22 mouse cellular contexts compared by ENCODE assay signal in the genomic region with DNA sequence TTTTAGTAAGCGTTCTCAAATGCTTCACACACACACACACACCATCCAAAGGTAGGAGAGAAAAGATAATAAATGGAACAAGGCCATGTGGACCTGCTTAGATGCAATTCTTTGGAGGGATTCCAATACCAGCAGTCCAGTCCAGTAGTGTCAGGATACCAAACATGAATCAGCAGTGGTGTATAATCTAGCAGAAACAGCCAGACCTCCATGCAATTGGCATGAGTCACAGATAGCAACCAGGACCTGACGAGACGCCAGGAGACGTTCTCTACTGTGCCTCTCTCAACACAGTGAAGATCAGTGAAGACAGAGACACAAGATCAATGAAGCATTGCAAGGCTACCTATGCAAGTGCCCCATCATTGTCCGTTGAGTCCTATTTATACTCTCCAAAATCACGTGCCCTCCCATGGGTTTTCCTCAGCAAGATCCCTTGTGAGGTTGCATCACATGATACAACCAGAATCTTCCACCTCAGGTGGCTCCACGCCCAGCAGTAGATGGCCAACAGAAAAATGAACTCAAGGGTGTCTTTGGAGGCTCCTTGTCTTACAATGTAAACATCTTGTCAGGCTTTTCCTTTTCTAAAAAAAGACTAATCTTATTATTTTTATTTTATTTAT. TPM values are rescaled to one million over a fixed set of nuclear protein-coding genes. Genes with fewer than 3 reads are reported as not detected.
DNase-seq lines count a peak whose midpoint lies in the region; ATAC-seq and TF ChIP-seq lines count a peak whose summit lies in the region.
"Had no signal": no experiment of that assay in that cellular context is flagged by ENCODE, and none has a peak within 500 bp of the region (broad histone marks: within the 10 kb centered on the region; RNA-seq: fewer than 3 reads in every experiment).

No protein-coding gene starts in this region.

- no peaks in the 10 kb centered on the region for H3K4me1 ChIP-seq in heart, adult 2 months (ENCODE audit: control insufficient read depth, insufficient read depth, low read length)
- no peaks in the 10 kb centered on the region for H3K4me1 ChIP-seq in midbrain, embryonic 10.5 days
- no peaks in the 10 kb centered on the region for H3K4me1 ChIP-seq in kidney, embryonic 14.5 days (ENCODE audit: control insufficient read depth, insufficient read depth, low read length)
- H3K4me1 ChIP-seq in forebrain, postnatal 0 days (ENCODE audit: insufficient read depth) = no peaks in the 10 kb centered on the region
- H3K4me1 ChIP-seq: embryonic facial prominence, embryonic 12.5 days; forebrain, embryonic 15.5 days; liver, embryonic 15.5 days; midbrain, embryonic 15.5 days had no signal

- no peak overlapping the region for H3K4me3 ChIP-seq in heart, adult 2 months
- H3K4me3 ChIP-seq in C2C12 (ENCODE audit: insufficient read depth, poor library complexity, severe bottlenecking) = no peak overlapping the region
- H3K4me3 ChIP-seq in midbrain, embryonic 10.5 days = no peak overlapping the region
- no peak overlapping the region for H3K4me3 ChIP-seq in kidney, embryonic 14.5 days (ENCODE audit: low read length)
- H3K4me3 ChIP-seq in forebrain, postnatal 0 days (ENCODE audit: low read depth, low read length) = no peak overlapping the region
- H3K4me3 ChIP-seq: embryonic facial prominence, embryonic 12.5 days; erythroblast, embryonic 14.5 days; forebrain, embryonic 15.5 days; liver, embryonic 15.5 days; midbrain, embryonic 15.5 days had no signal

- H3K9ac ChIP-seq in heart, adult 2 months (ENCODE audit: low read depth, low read length) = no peak overlapping the region
- no peak overlapping the region for H3K9ac ChIP-seq in kidney, embryonic 14.5 days (ENCODE audit: low read depth, low read length)
- no peak overlapping the region for H3K9ac ChIP-seq in forebrain, postnatal 0 days
- H3K9ac ChIP-seq: embryonic facial prominence, embryonic 12.5 days; forebrain, embryonic 15.5 days; liver, embryonic 15.5 days; midbrain, embryonic 15.5 days had no signal

- DNase-seq in heart, adult 11 months = peak; percentile 81
- no peak for DNase-seq in heart, adult 2 months
- peak; percentile 30 for DNase-seq in adrenal gland, adult 8-10 months
- DNase-seq in midbrain, embryonic 10.5 days (ENCODE audit: low spot score) = no peak
- DNase-seq in forebrain, postnatal 0 days = no peak
- DNase-seq: cerebellum, adult 8-10 months; gastrocnemius, postnatal 36 days; kidney, adult 18-20 months; kidney, postnatal 10 days; layer of hippocampus, postnatal 36 days; right cerebral cortex, adult 18-20 months; thymus, adult 2 months had no signal

- no peak for TF ChIP-seq POLR2A in heart, adult 2 months (IDR thresholded peaks at IDR 0.05; ENCODE audit: insufficient read depth, low read depth, low read length)

- peak; percentile 88 for ATAC-seq in megakaryocyte progenitor cell, adult 5-6 weeks (replicated peaks; ENCODE audit: poor library complexity)
- no peak for ATAC-seq in kidney, embryonic 14.5 days (ENCODE audit: low FRiP score, low TSS enrichment)
- no peak for ATAC-seq in forebrain, postnatal 0 days
- ATAC-seq: forebrain, embryonic 15.5 days; lung, postnatal 0 days; midbrain, embryonic 15.5 days had no signal

- 64% methylated on average over 7 of the region's 7 CpGs for WGBS in heart, adult 2 months
- 89% methylated on average over 7 of the region's 7 CpGs for whole genome bisulfite sequencing in midbrain, embryonic 10.5 days
- WGBS in kidney, embryonic 14.5 days = 93% methylated on average over 7 of the region's 7 CpGs
- WGBS in forebrain, postnatal 0 days = 86% methylated on average over 7 of the region's 7 CpGs

- no peak for TF ChIP-seq CTCF in heart, adult 2 months (IDR thresholded peaks at IDR 0.05)
- TF ChIP-seq CTCF in C2C12 (IDR thresholded peaks at IDR 0.05; ENCODE audit: control insufficient read depth, insufficient read depth, insufficient read length) = no peak
- no peak for TF ChIP-seq CTCF in forebrain, postnatal 0 days (IDR thresholded peaks at IDR 0.05; ENCODE audit: low read depth)

- H3K79me3 ChIP-seq in C2C12 (ENCODE audit: low read depth) = no peaks in the 10 kb centered on the region

- TF ChIP-seq EP300 in heart, adult 2 months (IDR thresholded peaks at IDR 0.05; ENCODE audit: insufficient read depth, low read depth, low read length) = no peak

- intact Hi-C loops in heart, adult 2 months (cut with DNase I) = no loop called here

- no peaks in the 10 kb centered on the region for H3K79me2 ChIP-seq in heart, adult 2 months (replicated peaks; ENCODE audit: control insufficient read depth, insufficient read depth, low read length)
- no peaks in the 10 kb centered on the region for H3K79me2 ChIP-seq in C2C12 (ENCODE audit: control insufficient read depth, insufficient read depth)

- H3K27ac ChIP-seq in heart, adult 2 months = no peak overlapping the region
- H3K27ac ChIP-seq in midbrain, embryonic 10.5 days (replicated peaks) = no peak overlapping the region
- H3K27ac ChIP-seq in kidney, embryonic 14.5 days (ENCODE audit: low read depth, low read length) = no peak overlapping the region
- no peak overlapping the region for H3K27ac ChIP-seq in forebrain, postnatal 0 days (ENCODE audit: low read depth, low read length)
- H3K27ac ChIP-seq: embryonic facial prominence, embryonic 12.5 days; forebrain, embryonic 15.5 days; liver, embryonic 15.5 days; midbrain, embryonic 15.5 days had no signal

- no peaks in the 10 kb centered on the region for H3K27me3 ChIP-seq in heart, adult 2 months (ENCODE audit: control insufficient read depth, insufficient read depth, low read length)
- no peaks in the 10 kb centered on the region for H3K27me3 ChIP-seq in C2C12 (ENCODE audit: control insufficient read depth, insufficient read depth, insufficient read length)
- no peaks in the 10 kb centered on the region for H3K27me3 ChIP-seq in midbrain, embryonic 10.5 days (ENCODE audit: low read depth, poor library complexity, severe bottlenecking)
- H3K27me3 ChIP-seq in kidney, embryonic 14.5 days (ENCODE audit: control insufficient read depth, insufficient read depth, low read length) = no peaks in the 10 kb centered on the region
- no peaks in the 10 kb centered on the region for H3K27me3 ChIP-seq in forebrain, postnatal 0 days (ENCODE audit: insufficient read depth, low read length)
- H3K27me3 ChIP-seq: embryonic facial prominence, embryonic 12.5 days; forebrain, embryonic 15.5 days; liver, embryonic 15.5 days; midbrain, embryonic 15.5 days had no signal

- H3K9me3 ChIP-seq in midbrain, embryonic 10.5 days (replicated peaks) = no peaks in the 10 kb centered on the region
- no peaks in the 10 kb centered on the region for H3K9me3 ChIP-seq in kidney, embryonic 14.5 days (ENCODE audit: control insufficient read depth, low read length)
- no peaks in the 10 kb centered on the region for H3K9me3 ChIP-seq in forebrain, postnatal 0 days (ENCODE audit: low read length)
- H3K9me3 ChIP-seq: embryonic facial prominence, embryonic 12.5 days; forebrain, embryonic 15.5 days; liver, embryonic 15.5 days; midbrain, embryonic 15.5 days had no signal

- no peak overlapping the region for H3ac ChIP-seq in C2C12 (ENCODE audit: control insufficient read depth, insufficient read length, low read depth)

- H3K36me3 ChIP-seq in heart, adult 2 months (ENCODE audit: control insufficient read depth, insufficient read depth, low read length) = no peaks in the 10 kb centered on the region
- no peaks in the 10 kb centered on the region for H3K36me3 ChIP-seq in C2C12 (ENCODE audit: control insufficient read depth, insufficient read depth)
- H3K36me3 ChIP-seq in midbrain, embryonic 10.5 days = no peaks in the 10 kb centered on the region
- H3K36me3 ChIP-seq in kidney, embryonic 14.5 days (ENCODE audit: control insufficient read depth, insufficient read depth, low read length) = no peaks in the 10 kb centered on the region
- H3K36me3 ChIP-seq in forebrain, postnatal 0 days (ENCODE audit: insufficient read depth) = no peaks in the 10 kb centered on the region
- H3K36me3 ChIP-seq: embryonic facial prominence, embryonic 12.5 days; forebrain, embryonic 15.5 days; liver, embryonic 15.5 days; midbrain, embryonic 15.5 days had no signal

- H3K4me2 ChIP-seq in kidney, embryonic 14.5 days (replicated peaks; ENCODE audit: low read depth, low read length) = no peak overlapping the region
- no peak overlapping the region for H3K4me2 ChIP-seq in forebrain, postnatal 0 days (ENCODE audit: low read depth)
- H3K4me2 ChIP-seq: embryonic facial prominence, embryonic 12.5 days; forebrain, embryonic 15.5 days; heart, embryonic 11.5 days; liver, embryonic 15.5 days; midbrain, embryonic 15.5 days had no signal

TF ChIP-seq in C2C12, 6 proteins besides CTCF, POLR2A, EP300 and RAD21:
- peak; percentile 33 for TF ChIP-seq USF1 (IDR thresholded peaks at IDR 0.05; ENCODE audit: low read depth)
- TF ChIP-seq MYOD1 (IDR thresholded peaks at IDR 0.05; ENCODE audit: control insufficient read depth, insufficient read length, low read depth) = no peak

RNA-seq across cellular contexts. Expression of a gene that starts 27.3 kb away (rescaled TPM):
- 10 to 100 TPM; 60.5 to 62.1 TPM for total RNA-seq in heart, adult 2 months (2021)
- polyA plus RNA-seq in heart, adult 2 months (2012; rRNA removed) = 27.0 and 42.5 TPM in 2 replicates
- 5.3 TPM for polyA plus RNA-seq in C2C12 (2012; fragmentation: generic; extraction: Trizol)
- 100 to 1,000 TPM in 2 of 4 experiments, 10 to 100 TPM in 2; 96.1 to 103 (median 101) TPM for total RNA-seq in adrenal gland, adult 8-10 months (2022)
- 15.9 and 24.8 TPM in 2 replicates for total RNA-seq in megakaryocyte progenitor cell, adult 5-6 weeks (2015)
- 16.4 and 21.5 TPM in 2 replicates for total RNA-seq in megakaryocyte progenitor cell, adult 5-6 weeks (2017)
- polyA plus RNA-seq in midbrain, embryonic 10.5 days (2016; fragmentation: Nextera tagmentation; extraction: Ambion mirVana) = 13.1 and 14.6 TPM in 2 replicates
- 32.1 and 50.8 TPM in 2 replicates for polyA plus RNA-seq in kidney, embryonic 14.5 days (2014; fragmentation: Nextera tagmentation; extraction: Ambion mirVana)
- 24.3 and 27.2 TPM in 2 replicates for total RNA-seq in forebrain, postnatal 0 days (2014; rRNA removed)
- polyA plus RNA-seq in forebrain, postnatal 0 days (2015; fragmentation: Nextera tagmentation; extraction: Ambion mirVana) = 8.2 and 17.0 TPM in 2 replicates

RNA-seq across cellular contexts. Expression of a gene that starts 49.6 kb away (rescaled TPM):
- total RNA-seq in heart, adult 2 months (2021) = 10 to 100 TPM; 27.8 to 28.9 TPM
- 7.4 and 18.5 TPM in 2 replicates for polyA plus RNA-seq in heart, adult 2 months (2012; rRNA removed)
- polyA plus RNA-seq in C2C12 (2012; fragmentation: generic; extraction: Trizol) = 53.1 TPM
- 10 to 100 TPM; 44.4 to 58.7 (median 53.0) TPM for total RNA-seq in adrenal gland, adult 8-10 months (2022)
- 253 and 285 TPM in 2 replicates for total RNA-seq in megakaryocyte progenitor cell, adult 5-6 weeks (2015)
- total RNA-seq in megakaryocyte progenitor cell, adult 5-6 weeks (2017) = 104 and 124 TPM in 2 replicates
- polyA plus RNA-seq in midbrain, embryonic 10.5 days (2016; fragmentation: Nextera tagmentation; extraction: Ambion mirVana) = 61.1 and 64.9 TPM in 2 replicates
- polyA plus RNA-seq in kidney, embryonic 14.5 days (2014; fragmentation: Nextera tagmentation; extraction: Ambion mirVana) = 142 and 148 TPM in 2 replicates
- total RNA-seq in forebrain, postnatal 0 days (2014; rRNA removed) = 94.9 and 106 TPM in 2 replicates
- 54.1 and 69.9 TPM in 2 replicates for polyA plus RNA-seq in forebrain, postnatal 0 days (2015; fragmentation: Nextera tagmentation; extraction: Ambion mirVana)

Comparison
In these comparisons a context has a peak if more than half of its experiments do, and no peak if none do; other contexts are left out.
1. DNase-seq: peak in heart, adult 11 months (single experiment) and adrenal gland, adult 8-10 months (single experiment); none in heart, adult 2 months (0 of 2), midbrain, embryonic 10.5 days (single experiment) and forebrain, postnatal 0 days (single experiment).